Mouse (Mus musculus) lung, postnatal 0 days (tissue): Measurements from ENCODE around the gene Ctsll3. TPM values are rescaled to one million over a fixed set of nuclear protein-coding genes. Genes with fewer than 3 reads are reported as not detected.

Experiments
- ATAC-seq: fragments of 200-750 bp; cut with Nextera tagmentation; 2 replicates; pipeline ENCODE4 v1.8.0; 2017; ENCODE audit warnings: moderate library complexity
- DNase-seq: peaks from one replicate; pipeline ENCODE4 v3.0.0-alpha.2; 2016; ENCODE audit warnings: low spot score
- H3K27ac ChIP-seq: fragments of 300-500 bp; sonication (generic); 2 replicates; pipeline ENCODE4 v1.5.1; 2014; ENCODE audit warnings: antibody characterized with exemption, mild to moderate bottlenecking, low read length, mixed read lengths
- H3K27me3 ChIP-seq: fragments of 300-500 bp; sonication (generic); replicated peaks from 2 replicates; pipeline ENCODE4 v1.6.1; 2014; ENCODE audit warnings: low read length, mixed read lengths; ENCODE audit not compliant: insufficient read depth
- H3K36me3 ChIP-seq: fragments of 300-500 bp; sonication (generic); 2 replicates; pipeline ENCODE4 v1.6.1; 2014; ENCODE audit warnings: low read length, mixed read lengths; ENCODE audit not compliant: insufficient read depth
- H3K4me1 ChIP-seq: fragments of 300-500 bp; sonication (generic); 2 replicates; pipeline ENCODE4 v1.6.1; 2014; ENCODE audit warnings: antibody characterized with exemption, low read depth, low read length, mixed read lengths; ENCODE audit not compliant: insufficient read depth
- H3K4me2 ChIP-seq: fragments of 300-500 bp; sonication (generic); replicated peaks from 2 replicates; pipeline ENCODE4 v1.6.1; 2014; ENCODE audit warnings: low read depth, mild to moderate bottlenecking, low read length, moderate library complexity, mixed read lengths
- H3K4me3 ChIP-seq: fragments of 300-500 bp; sonication (generic); 2 replicates; pipeline ENCODE4 v1.5.1; 2014; ENCODE audit warnings: low read depth, low read length
- H3K9ac ChIP-seq: fragments of 300-500 bp; sonication (generic); replicated peaks from 2 replicates; pipeline ENCODE4 v1.6.1; 2014; ENCODE audit warnings: low read depth, mild to moderate bottlenecking
- H3K9me3 ChIP-seq: fragments of 300-500 bp; sonication (generic); 2 replicates; pipeline ENCODE4 v1.6.1; 2016; ENCODE audit warnings: low read length, mixed read lengths
- CTCF ChIP-seq: IDR thresholded peaks from 2 replicates; pipeline ENCODE4 v1.5.1; 2016; ENCODE audit warnings: antibody characterized with exemption, mild to moderate bottlenecking
- EP300 ChIP-seq: IDR thresholded peaks from 2 replicates; pipeline ENCODE4 v1.6.1; 2016; ENCODE audit warnings: antibody characterized with exemption, mild to moderate bottlenecking, control low read depth
- WGBS: fragments of 180-500 bp; shearing (Covaris S2); extraction: QIAGEN DNeasy Blood & Tissue Kit; methylation state at CpG from one replicate; pipeline ENCODE4 v1.1.7; 2014; 5-methylcytosine and 5-hydroxymethylcytosine counted together
- polyA plus RNA-seq: library from polyadenylated mRNA; unstranded; fragments of >200 nt; fragmentation: Nextera tagmentation; extraction: Ambion mirVana; gene quantifications from 2 replicates; pipeline ENCODE4 v1.2.1, GENCODE M21; 2015

Gene Ctsll3
- polyA plus RNA-seq, 1 experiment from 2014 or later, result not detected

- ATAC-seq (no peak), DNase-seq (no peak)
- Histone ChIP-seq H3K4me3 (no peak overlapping the region), H3K4me1 (no peaks in the 10 kb centered on the region), H3K9me3 (no peaks in the 10 kb centered on the region), H3K4me2 (no peak overlapping the region), H3K9ac (no peak overlapping the region), H3K27me3 (no peaks in the 10 kb centered on the region), H3K27ac (no peak overlapping the region), H3K36me3 (no peaks in the 10 kb centered on the region)
- 85% methylated on average over 7 of the region's 7 CpGs for WGBS
- TF ChIP-seq CTCF, result no peak
- no peak for TF ChIP-seq EP300
Observed at GRCm38 (mm10) chr13:60783301-60783700, 19.3 kb downstream of the Ctsll3 start.

GRCm38 (mm10) chr13:60780534-60780933 is 22.1 kb downstream of the Ctsll3 start:
- no peak for TF ChIP-seq EP300
- TF ChIP-seq CTCF, result no peak
- ATAC-seq, result no peak
- no peaks in the 10 kb centered on the region for H3K9me3 ChIP-seq
- H3K4me1 ChIP-seq, result no peaks in the 10 kb centered on the region
- DNase-seq, result no peak
- no peak overlapping the region for H3K9ac ChIP-seq
- 82% methylated on average over 3 of the region's 3 CpGs for WGBS
- H3K4me3 ChIP-seq, result no peak overlapping the region
- H3K4me2 ChIP-seq, result no peak overlapping the region
- H3K27ac ChIP-seq, result no peak overlapping the region
- H3K36me3 ChIP-seq, result no peaks in the 10 kb centered on the region
- H3K27me3 ChIP-seq, result no peaks in the 10 kb centered on the region

GRCm38 (mm10) chr13:60761161-60761560 is 41.5 kb downstream of the Ctsll3 start:
- Histone ChIP-seq H3K4me1 (no peaks in the 10 kb centered on the region), H3K36me3 (peaks cover 40% of the 10 kb centered on the region; the same call in 1 of the 2 replicates), H3K4me3 (no peak overlapping the region), H3K27me3 (no peaks in the 10 kb centered on the region), H3K9me3 (no peaks in the 10 kb centered on the region), H3K4me2 (no peak overlapping the region), H3K27ac (no peak overlapping the region), H3K9ac (no peak overlapping the region)
- ATAC-seq (no peak), DNase-seq (no peak)
- TF ChIP-seq EP300 (no peak), CTCF (no peak)
- WGBS, result 94% methylated on average over 17 of the region's 17 CpGs

GRCm38 (mm10) chr13:60760392-60760791 is 42.3 kb downstream of the Ctsll3 start:
- Histone ChIP-seq H3K4me1 (no peaks in the 10 kb centered on the region), H3K36me3 (peaks cover 45% of the 10 kb centered on the region; the same call in 1 of the 2 replicates), H3K9me3 (no peaks in the 10 kb centered on the region), H3K27me3 (no peaks in the 10 kb centered on the region), H3K4me3 (no peak overlapping the region), H3K27ac (no peak overlapping the region), H3K9ac (no peak overlapping the region), H3K4me2 (no peak overlapping the region)
- no peak for TF ChIP-seq EP300
- no peak for TF ChIP-seq CTCF
- ATAC-seq, result no peak; the same call in 1 of the 2 replicates
- 85% methylated on average over 12 of the region's 12 CpGs for WGBS
- DNase-seq, result no peak

- H3K4me3 ChIP-seq, result no peak overlapping the region
- H3K36me3 ChIP-seq, result peaks cover 45% of the 10 kb centered on the region; the same call in 1 of the 2 replicates
- no peak overlapping the region for H3K4me2 ChIP-seq
- no peaks in the 10 kb centered on the region for H3K9me3 ChIP-seq
- TF ChIP-seq EP300, result no peak
- peak; percentile 82 for TF ChIP-seq CTCF
- H3K27me3 ChIP-seq, result no peaks in the 10 kb centered on the region
- ATAC-seq (no peak), DNase-seq (peak; percentile 56)
- WGBS, result 32% methylated on average over 6 of the region's 6 CpGs
- no peak overlapping the region for H3K9ac ChIP-seq
- no peak overlapping the region for H3K27ac ChIP-seq
- H3K4me1 ChIP-seq, result no peaks in the 10 kb centered on the region
Observed at GRCm38 (mm10) chr13:60759136-60759535, 43.5 kb downstream of the Ctsll3 start.

- no peak overlapping the region for H3K4me3 ChIP-seq
- no peak for DNase-seq
- H3K4me2 ChIP-seq, result no peak overlapping the region
- no peak for ATAC-seq
- peaks cover 46% of the 10 kb centered on the region for H3K36me3 ChIP-seq
- H3K4me1 ChIP-seq, result no peaks in the 10 kb centered on the region
- no peak overlapping the region for H3K9ac ChIP-seq
- no peak for TF ChIP-seq EP300
- TF ChIP-seq CTCF, result no peak
- no peaks in the 10 kb centered on the region for H3K9me3 ChIP-seq
- no peak overlapping the region for H3K27ac ChIP-seq
- WGBS, result 78% methylated on average over 13 of the region's 13 CpGs
- no peaks in the 10 kb centered on the region for H3K27me3 ChIP-seq
Observed at GRCm38 (mm10) chr13:60757292-60757691, 45.4 kb downstream of the Ctsll3 start.

GRCm38 (mm10) chr13:60755251-60755650 is 47.4 kb downstream of the Ctsll3 start:
- no peak for DNase-seq
- Histone ChIP-seq H3K36me3 (peaks cover 50% of the 10 kb centered on the region), H3K9ac (no peak overlapping the region), H3K4me3 (no peak overlapping the region), H3K9me3 (no peaks in the 10 kb centered on the region), H3K4me1 (no peaks in the 10 kb centered on the region), H3K27me3 (no peaks in the 10 kb centered on the region), H3K4me2 (no peak overlapping the region), H3K27ac (no peak overlapping the region)
- no peak for TF ChIP-seq EP300
- TF ChIP-seq CTCF, result no peak
- ATAC-seq, result no peak
- 64% methylated on average over 2 of the region's 2 CpGs for WGBS
